Mouse (Mus musculus): Measurements from ENCODE around the gene Ccdc13.

Gene Ccdc13

DNA sequence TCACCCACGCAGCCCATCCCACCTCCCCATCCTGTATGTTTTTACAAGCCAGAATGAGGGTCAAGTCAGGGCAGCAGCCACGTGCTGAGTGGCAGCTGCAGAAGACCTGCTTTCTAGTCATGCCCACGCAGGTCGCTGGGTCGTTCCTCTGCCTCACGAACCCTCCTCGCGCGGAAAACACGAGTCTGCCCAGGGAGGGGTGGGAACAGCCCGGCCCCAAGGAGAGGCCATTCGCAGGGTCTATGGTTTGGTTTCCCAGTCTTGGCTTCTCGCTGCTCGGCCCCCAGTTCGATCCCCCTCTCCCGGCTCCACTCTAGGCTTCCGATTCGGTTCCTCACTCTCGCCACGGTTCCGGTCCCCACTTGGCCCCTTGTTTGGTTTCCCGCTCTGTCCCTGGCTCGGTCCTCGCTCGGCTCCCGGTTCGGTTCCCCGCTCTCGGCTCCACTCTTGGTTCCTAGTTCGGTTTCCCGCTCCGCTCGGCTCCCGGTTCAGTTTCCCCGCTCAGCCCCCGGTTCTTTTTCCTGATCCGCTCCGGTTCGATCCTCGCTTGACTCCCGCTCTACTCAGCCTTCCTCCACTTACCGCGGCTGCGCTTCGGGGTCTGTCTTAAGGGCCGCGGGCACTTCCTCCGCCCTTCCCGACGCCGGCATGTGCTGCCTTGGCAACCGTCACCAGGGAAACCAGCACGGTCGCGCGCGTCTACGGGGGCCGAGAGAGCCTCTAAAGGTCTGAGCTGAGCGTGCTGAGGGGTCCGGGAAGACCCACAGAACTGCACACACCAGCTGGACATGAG, at the start of gene Ccdc13:
Gene Ccdc13, minus strand, starts transcription at position 633 of the 793 bp plus-strand sequence.
- DNase-seq, result peak; percentile 37

DNA sequence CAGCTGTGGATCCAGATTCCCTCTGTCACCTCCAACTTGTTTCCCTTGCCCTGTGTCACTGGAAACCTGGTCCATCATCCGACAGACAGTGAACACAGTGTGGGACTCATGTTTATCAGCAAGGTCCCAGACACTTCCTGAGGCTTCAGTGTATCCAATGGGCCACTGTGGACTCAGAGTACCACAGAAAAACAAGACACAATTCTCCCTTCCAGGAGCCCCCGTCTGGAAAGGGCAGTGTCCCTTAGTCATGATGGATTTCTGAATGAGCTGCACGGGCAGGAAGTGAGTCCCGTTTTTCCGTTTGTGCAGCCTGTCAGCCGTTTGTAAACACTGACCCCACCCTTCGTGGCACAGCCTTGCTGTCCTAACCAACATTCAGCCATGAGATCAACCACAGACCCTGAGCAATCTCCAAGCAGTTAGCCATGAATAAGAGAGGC, 42.8 kb upstream of the Ccdc13 start:
- peak; percentile 33 for DNase-seq

DNA sequence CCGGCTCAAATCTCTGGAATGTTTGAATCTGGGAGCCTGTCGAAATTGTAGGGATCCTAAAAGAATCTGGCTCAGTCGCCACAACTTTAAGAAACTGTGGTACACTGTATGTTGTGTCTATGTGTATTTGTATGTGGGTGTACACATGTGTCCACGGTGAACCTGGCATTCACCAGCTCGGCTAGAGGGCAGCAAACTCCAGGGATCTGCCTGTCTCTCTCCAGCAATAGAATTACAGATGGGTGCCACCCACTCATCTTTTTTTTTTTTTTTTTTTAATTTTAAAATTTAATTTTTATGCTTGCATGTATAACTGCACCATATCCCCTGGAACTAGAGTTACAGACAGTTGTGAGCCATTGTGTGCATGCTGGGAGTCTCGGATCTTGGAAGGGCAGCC, 42.0 kb upstream of the Ccdc13 start:
- DNase-seq, result no peak

DNA sequence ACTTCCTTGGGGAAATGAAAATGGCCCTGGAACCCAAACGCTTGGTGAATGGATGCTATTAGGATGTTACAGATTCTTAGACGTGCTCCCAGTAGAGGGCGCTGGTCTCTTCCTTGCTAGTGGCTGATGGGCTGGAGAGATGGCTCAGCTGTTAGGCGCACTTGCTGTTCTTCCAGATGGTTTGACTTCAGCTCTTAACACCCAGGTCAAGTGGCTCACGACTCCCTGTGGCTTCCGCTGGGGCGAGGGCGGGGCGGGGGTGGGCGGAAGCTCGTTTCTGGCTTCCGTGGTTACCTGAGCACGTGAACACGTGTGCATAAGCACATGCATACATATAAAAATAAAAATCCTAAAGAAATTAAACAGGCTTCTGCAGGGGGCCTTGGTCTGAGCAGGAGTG, 41.6 kb upstream of the Ccdc13 start:
- DNase-seq, result peak; percentile 58

DNA sequence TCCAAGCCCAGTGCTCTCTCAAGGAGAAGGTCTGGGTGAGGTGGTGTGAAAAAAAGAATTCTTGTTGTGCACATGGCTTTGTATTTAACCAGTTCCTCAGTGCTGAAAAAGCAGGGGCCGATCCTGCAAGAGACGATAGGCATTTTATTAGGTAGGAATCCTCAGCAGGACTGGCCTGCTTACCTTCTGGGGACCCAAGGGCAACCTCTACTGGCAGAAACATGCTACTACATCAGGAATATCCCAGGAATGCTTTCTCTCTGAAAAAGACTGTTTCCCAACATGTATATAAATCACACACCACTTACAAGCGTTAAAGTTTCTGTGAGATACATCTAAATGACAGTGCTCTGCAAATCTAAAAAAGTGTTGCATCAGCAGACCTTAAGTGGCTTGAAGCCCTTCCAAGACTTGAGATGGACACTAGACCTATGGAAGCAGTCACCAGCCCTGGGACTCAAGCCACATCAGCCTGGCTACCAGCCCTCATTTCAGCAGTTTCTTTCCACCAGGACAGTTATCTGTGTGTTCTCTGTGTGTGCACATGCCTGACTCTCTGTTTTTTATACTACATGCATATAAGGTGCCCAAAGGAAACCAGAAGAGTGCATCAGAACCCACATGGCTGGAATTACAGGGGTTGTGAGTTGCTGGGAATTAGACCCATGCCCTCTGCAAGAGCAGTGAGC, 37.9 kb upstream of the Ccdc13 start:
- DNase-seq, result peak; percentile 36

DNA sequence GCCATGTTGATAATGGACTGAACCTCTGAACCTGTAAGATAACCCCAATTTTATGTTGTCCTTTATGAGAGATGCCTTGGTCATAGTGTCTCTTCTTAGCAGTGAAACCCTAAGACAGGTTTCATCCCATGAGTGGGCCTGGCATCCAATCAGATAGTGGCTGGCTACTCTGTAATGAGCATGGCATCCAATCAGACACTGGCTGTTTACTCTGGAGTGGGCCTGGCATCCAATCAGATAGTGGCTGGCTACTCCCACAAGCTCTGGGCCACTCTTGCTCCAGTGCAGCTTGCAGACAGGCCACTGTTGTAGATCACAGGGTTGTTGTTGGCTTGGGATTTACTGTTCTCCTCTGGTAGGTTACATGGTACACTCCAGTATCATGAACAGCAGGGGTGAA, 34.3 kb upstream of the Ccdc13 start:
- no peak for DNase-seq

DNA sequence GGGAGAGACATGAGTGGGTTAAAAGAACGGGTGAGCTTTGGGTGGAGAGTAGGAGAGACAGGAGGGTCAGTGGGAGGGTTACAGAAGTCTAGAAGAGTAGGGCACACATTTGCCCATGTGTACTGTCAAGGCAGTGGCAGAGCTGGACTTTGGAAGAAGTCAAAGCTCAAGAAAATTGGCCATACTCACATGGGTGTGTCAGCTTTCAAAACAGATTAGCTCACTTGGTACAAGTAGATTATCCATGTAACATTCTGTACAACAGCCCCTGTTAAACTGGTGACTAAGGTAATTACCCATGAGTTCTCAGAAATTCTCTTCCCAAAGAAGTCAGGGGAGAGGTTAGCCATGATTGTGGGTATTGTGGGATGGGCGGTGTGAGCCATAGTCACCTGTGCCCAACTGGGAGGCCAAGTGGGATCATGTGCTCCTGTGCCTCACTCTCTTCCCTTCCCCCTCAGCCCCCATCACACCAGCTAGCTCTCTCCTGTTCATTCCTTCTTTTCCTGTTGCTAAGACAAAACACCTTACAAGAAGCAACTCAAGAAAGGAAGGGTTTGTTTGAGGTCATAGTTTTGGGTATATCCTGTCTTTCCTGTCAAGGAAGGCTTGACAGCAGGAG, 32.9 kb upstream of the Ccdc13 start:
- no peak for DNase-seq

DNA sequence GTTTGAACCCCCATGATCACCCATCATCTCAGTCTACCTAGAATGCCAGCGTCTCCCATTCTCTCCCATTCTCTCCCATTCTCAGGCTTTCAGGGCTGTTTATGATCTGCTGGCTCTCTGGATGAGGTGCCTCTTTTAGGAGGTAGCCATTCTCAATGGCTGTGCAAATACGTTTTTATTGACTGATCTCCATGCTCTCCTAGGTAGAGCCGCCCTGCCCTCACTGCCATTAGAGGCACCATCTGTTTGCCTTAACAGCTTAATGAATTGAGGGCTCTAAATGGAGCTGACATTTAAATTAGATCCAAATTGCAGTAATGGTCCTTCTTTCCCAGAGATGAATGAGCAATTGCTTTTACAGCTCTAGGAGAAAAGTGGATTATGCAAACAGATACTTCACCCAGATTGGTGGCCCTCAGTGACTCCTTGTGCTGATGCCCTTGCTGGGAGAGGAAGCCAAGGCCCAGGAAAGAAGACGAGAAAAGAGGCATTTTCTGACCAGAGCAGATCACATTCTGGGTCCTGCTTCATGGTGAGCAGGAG, 30.8 kb upstream of the Ccdc13 start:
- no peak for DNase-seq

DNA sequence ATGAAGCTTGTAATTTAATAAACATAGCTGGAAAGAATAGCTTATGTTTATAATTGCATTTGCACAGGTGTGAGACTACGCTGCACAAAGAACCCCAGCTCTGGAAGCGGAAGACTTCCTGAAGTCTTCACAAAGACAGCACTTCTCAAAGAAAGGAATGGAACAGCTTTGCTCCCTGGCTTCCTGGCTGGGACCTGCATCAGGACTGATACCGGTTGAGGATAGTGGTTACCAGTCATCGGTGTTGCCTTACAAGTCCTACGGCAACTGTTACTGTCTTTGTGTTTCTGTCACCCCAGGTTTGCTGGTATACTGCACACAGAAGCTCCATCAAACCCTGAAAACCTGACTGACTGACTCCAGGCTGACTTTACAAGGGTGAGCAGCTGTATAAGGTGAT, 30.2 kb upstream of the Ccdc13 start:
- no peak for DNase-seq

DNA sequence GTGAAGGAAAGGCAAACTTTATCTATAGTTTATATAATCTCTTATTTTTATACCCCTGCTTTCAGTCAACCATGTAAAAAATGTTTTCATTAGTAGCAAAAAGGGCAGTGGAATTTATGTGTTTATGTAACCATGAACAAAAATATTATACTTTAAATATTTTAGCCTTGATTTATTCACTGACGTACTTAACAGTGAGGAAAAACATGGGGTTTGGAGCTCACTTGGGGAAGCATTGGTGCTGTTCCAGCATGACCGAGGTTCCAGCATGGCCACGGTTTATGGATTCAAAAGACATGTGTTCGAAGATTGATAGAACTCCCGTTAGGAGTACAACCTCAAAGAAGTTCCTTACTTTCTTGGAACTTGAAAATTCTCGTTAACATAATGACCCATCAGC, 29.0 kb upstream of the Ccdc13 start:
- DNase-seq, result no peak

DNA sequence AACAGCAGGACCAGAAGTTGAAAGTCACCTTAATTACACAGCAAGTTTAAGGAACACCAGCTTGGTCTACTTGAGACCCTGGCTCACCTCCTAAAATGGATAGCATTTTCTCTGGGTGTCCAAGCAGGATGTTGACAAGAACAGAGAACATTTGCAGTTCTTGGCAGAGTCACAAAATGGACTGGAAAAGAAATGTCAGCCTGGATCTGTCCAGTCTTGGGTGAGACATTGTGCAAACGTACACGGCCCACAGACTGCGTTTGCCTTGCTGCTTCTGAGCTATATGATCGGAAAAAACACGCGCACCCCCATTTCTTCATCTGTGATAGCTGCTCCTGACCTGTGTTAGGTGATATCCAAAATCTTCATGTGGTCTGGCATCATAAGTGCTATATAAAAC, 28.4 kb upstream of the Ccdc13 start:
- no peak for DNase-seq

DNA sequence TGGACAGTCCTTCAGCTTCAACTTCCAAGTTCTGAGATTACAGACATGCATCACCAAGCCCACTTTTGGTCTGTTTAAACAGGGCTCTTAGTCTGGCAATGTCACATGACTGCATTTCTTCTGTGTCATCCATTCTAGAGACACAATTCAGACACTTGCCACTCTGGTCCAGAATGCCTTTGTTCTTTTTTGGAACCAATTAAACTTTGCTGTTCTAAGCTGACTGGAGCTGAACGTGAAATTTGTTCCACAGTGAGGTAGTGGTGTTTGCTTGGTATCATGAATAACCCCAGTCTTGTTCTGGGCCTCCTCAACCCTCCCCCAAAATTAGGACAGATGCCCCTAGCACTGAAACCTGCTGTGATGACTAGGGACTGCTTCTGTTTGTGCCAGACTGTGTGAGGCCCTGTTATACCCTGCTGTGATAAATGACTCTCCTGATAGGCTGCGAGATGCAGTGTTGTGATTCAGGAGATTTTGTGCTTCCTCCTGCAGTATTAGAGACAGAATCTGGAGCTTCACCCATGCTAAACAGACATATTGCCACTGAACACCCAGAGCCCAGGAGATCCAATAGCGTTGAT, 26.3 kb upstream of the Ccdc13 start:
- DNase-seq, result no peak

DNA sequence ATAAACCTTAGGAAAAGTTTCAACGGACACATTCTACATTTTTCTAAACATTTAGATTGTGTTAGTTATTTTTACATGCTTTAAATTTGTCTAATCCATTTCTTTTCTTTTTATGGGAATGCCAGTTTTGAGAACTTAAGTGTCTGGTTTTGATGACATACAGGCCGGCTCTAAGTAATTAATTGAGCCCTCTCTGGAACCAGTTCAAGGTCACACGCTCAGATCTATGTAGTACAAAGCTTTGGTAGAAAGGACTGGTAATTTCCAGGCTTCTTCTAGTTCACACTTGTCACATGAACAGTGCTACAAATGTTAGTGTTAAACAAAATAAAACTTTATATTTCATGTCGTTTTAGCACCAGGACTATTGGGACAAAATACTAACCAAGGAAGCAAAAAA, 25.6 kb upstream of the Ccdc13 start:
- DNase-seq, result no peak

DNA sequence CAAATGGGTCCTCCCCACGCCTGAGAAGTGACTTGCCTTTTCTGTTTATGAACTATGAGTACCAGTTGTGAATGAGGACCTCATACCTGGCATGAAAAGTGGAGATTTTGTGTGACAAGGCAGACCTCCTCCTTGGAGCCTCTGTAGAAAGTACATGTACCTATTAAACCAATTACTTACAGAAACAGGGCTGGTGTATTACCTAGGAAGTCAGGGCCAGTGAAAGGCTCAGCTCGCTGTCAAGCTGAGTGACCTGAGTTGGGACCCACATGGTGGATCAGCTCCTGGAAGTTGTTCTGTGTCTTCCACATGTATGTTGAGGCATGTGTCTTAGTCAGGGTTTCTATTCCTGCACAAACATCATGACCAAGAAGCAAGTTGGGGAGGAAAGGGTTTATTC, 21.7 kb upstream of the Ccdc13 start:
- DNase-seq, result no peak

DNA sequence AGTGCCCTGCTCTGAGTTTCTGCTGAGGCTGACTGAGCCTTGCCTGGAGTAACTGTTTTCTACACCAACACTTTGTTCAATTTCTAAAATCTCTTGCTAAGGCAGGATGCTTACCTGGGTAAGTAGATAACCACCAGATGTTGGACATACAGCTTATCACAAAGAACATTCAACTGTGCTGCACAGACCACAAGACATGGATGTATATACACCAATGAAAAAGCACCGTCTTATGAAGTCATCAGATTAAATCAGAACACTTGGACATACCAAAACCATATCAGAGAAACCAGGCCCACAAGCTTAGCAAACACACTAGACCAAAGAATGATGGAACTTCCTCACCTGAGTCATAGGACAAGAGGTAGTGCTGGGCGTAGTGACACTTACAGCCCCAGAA, 20.1 kb upstream of the Ccdc13 start:
- DNase-seq, result no peak

DNA sequence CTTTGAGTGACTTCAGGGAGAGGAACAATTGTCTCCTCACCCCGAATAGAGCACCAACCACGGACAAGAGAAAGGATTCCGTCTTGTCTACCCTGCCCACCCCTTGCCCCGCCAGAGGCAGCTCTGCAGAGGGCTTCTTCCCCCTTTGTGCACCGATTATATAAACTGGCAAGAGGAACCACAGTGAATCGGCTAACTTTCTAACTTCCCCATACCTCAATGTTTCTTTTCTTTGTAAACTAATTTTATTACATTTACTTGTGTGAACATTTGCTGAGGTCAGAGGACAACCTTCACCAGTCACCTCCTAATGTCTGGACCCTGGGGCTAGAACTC, 18.9 kb upstream of the Ccdc13 start, which contains the start of gene Higd1a:
Gene Higd1a, minus strand, starts transcription at position 210 of the 336 bp plus-strand sequence.
- DNase-seq, result no peak

DNA sequence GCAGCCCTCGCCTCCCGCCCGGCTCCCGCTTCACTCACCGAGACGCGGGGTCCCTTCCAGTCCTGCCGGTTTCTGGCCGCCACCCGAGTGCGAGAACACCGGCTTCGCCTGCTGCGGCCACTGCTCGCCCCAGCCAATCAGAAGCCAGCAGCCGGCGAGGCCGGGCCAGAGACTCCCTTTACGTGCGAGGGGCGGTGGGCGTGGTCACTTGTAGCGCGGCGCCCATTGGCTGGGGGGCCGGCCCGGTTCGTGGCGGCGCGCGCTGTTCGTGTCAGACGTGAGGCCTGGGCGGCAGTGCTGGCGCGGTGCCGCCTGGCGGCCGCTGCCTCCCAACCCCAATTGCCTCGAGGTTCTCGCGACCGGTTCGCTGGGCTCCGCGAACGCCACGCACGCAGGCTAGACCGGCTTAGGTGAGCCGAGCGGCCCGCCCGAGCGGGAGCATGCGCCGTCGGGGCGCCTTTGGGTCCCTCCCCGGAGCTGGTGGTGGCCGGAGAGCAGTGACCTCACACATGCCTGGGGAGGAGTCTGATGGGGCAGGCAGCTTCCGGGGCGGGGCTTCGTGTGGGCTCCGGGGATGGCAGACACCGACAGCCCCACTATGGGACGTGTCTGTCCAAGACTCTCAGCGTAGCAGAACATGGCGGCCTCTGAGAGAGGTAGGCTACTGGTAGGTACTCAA, 18.4 kb upstream of the Ccdc13 start:
- peak; percentile 98 for DNase-seq

DNA sequence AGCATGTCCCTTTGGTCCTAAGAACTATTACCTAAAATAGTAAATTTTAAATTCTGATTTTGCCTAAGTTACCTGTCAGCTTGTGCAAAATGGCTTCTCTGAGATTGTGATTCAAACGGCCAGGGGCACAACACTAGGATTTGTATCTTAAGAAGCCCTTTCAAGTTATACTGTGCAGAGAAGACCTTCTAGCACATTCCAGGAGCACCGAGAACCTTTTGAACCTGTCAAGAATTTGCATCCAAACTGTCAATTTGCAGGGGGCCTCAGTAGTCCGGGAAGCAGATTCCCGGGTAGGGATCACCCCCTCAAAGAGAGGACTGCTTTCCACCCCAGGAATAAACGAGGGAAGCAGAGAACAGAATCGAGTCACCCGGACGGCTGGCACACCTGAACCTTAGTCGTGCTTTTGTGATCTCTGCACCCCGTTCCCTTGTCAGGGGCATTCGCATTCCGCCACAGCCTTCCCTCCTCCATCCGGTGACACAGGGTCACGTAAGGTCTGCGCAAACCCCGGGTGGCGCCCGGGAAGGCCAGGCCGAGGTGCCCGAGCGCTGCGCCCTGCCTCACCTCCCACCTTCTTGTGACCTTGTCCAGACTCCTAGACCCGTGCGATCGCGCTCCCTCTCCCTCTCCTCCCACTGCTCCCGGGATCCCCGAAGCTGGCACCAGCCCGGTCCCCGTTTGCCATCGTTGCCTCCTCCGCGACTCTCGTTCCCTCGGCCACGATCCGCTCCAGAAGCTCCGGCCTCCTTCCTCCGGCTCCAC, 17.6 kb upstream of the Ccdc13 start:
- peak; percentile 58 for DNase-seq

DNA sequence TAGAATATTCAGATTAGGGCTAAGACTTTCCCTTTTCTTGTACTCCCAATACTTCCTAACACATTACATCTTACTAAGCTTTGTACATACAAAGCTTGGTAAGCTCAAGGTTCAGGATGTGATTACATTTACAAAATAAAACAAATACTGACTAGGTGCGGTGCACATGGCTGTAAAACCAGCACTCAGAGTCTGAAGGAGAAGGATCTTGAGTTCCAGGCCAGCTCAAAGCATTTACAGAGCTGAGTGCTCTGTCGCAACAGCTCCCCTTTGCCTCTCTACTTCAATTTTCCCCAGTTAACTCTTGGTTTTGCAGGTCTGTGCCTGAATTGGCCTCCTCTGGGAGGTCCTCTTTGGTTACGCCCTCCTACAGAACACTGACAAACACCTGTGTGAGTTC, 15.0 kb upstream of the Ccdc13 start:
- no peak for DNase-seq

DNA sequence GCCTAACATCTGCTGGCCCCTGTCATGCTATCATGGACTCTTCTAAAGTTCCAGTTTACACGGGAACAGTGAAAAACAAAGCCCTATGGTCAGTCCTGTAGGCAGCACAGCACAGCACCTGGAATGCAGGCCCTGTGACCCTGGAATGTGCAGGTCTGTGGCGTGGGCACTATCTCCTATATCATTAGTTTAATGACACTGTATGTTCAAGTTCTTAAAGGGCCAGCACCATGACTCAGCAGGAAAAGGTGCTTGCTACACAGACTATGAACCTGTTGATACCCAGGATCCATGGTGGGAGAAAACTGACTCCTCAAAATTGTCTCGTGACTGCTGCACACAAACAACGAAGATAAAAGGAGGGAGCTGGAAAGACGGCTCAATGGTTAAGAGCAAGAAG, 8.6 kb upstream of the Ccdc13 start:
- no peak for DNase-seq

DNA sequence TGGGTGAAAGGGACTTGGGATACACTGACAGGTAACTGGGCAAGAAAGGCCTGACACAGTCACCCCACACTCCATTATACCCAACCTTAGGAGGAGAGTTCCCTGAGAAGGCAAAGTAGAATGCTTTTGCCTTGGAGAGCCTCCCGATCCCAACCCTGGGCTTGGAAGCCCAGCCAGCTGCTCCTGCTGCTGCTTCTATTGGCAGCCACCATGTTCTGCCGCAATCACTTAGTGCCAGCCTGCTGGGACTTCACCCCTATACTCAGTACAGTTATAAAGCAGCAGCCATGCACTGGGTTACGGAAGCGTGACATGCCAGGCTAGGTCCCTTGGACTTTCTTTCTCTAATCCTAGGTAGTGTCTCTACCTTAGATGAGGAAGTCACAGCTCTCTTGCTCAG, 7.9 kb upstream of the Ccdc13 start:
- DNase-seq, result no peak

DNA sequence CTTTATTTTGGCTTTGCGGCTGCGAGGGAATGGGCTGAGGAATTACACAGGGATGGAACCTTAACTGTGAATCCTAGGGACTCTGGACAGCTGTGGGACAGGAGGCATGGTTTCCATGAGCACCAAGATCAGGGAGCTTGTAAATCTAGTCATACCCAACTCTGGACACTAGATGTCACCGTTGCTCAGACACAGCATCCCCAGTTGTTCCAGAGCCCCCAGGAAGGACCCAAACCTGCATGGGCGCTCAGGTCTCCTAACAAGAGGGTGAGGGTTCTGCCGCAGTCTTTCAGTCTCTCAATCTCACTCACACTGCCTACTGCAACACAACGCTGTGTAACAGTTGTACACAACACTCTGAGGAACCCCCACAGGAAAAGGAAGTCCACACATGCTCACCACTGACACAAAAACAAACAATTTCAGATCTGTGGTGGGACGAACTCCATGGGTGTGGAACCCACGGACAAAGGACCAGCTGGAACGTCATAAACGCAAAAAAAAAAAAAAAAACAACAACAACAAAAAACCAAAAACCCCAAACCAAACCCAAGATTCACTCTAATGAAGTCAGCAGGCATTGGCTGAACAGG, 7.4 kb upstream of the Ccdc13 start:
- DNase-seq, result no peak

All from kidney, adult 11 months (tissue).